Mouse (Mus musculus) lung, postnatal 10 days (tissue): ENCODE measurements around the gene Cfap97d1.
A peak's percentile ranks its signal among the peaks of the same experiment; 100 is the strongest.

Source experiments
- DNase-seq: peaks from one replicate; pipeline ENCODE4 v3.0.0; 2021

Cfap97d1 gene

DNA sequence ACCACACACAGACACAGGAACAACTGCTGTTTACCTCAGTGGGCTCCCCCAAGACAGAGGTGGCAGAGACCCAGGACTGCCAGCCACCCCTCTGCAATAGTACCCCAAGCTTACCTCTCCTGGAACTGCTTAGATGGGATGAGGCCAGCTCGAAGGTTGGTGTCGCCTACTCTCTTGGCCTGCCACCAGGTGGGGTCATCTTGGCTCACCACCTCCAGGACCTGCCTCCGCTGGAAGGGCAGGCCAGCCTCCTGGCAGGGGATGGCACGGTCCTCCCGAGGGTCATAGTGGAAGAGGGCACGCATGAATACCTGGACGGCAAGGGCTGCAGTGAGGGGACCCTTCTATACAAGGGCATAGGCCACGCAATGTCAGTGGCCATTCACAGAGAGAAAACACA, 29.1 kb downstream of the Cfap97d1 start:
- DNase-seq: no peak

- DNase-seq: no peak
Measured at GRCm38 (mm10) chr11:102015472-102015871, 31.4 kb downstream of the Cfap97d1 start.

- no peak for DNase-seq
Measured at GRCm38 (mm10) chr11:102016136-102016535, 32.1 kb downstream of the Cfap97d1 start.

DNA sequence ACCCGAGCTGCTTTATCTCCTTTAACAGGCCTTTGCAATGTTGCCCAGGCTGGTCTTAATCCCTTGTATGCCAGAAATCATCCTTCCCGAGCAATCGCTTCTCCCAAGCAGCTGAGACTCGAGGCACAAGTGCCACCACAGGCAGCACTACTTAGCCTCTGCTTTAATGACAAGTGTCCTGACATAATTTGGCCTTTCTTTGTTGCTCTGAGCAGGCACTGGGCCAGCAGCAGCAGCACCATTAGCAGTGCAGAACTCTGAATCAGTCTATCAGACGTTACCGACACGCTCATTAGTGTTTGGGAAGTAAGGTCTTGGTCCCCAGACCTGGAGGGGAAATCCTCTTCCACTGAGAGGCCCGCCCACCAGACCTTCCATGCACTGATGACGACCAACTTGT, 35.7 kb downstream of the Cfap97d1 start:
- DNase-seq: no peak

DNA sequence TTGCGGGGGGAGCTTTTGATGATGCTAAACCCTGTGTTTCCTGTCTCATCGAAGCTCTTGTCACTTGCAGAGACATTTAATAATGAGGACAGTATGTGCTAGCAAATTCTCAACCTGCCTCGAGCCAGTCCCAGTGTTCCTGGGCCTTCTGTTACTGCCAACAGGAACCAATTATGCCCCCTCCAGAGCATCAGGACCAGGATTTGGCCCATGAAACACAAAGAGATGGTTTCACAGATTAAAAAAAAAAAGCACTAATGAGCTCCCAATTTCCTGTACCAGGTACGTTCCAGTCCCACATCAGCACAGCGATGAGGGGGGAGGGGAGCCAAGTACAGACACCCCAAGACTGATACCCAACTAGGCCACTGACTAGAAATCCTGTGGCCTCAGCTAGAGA, 37.1 kb downstream of the Cfap97d1 start:
- DNase-seq: no peak

DNA sequence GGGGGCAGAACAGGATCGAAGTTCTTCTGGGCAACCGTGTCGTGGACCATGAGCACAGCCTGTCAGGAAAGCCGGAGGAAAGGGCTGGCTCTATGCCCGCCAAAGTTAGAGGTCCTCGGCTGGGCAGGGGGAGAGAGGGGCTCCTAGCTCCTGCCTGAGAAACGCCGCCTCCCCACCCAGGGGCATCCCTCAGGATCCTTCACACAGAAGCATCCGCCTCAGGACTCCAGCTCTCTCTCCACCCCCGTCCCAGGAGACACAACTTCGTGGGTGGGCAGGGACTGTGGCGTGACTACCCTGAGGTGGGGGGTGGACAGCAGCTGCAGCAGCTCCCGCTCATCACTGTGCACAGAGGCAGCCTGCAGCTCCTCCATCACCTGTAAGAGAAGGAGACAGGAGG, 39.3 kb downstream of the Cfap97d1 start:
- no peak for DNase-seq

DNA sequence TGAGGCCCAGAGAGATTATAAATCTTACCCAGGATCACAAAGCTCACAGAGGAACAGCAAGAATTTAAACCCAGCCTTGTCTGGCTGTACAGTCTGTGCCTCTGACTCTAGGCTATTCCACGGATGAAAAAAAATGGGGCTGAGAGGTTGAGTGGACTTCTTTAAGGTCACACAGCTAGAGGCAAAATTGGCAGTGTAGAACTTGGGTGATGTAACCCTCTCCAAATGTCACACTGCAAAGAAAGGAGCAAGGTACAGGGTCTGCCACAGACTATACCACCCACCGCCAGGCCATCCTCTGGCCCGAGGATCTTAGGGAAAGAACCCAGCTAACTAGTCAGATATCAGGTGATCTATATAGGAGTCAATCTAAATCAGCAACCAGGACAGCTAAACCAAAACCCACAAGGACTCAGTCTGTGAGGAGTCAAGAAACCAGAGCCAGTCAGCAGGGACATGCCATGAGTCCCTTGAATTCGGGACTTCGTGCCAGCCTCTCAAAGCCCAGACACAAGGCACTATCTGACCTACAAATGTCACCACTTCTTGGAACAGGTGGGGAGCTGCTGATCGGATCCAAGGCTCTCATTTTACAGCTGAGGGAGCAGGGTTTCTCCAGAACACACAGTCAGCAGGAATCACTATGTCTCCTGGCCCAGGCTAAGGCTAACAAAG, 40.1 kb downstream of the Cfap97d1 start:
- no peak for DNase-seq

DNA sequence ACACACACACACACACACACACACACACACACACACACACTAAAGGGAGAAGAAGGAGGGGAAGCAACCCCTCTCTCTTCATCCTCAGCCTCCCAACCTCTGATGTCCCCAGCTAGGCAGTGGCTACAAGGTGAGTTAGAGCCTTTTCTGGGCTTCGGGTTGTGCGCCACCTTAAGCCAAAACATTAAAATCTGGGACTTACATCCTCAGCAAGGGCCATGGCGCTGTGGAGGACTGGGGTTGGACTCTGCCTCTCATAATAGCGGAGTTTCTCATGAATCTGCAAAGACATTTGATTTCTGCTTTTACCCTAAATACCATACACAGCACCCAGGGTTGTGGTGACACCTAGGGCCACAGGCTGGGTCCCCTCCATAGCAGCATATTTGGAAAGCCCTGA, 40.8 kb downstream of the Cfap97d1 start:
- DNase-seq: no peak

GRCm38 (mm10) chr11:102025354-102025753, 41.3 kb downstream of the Cfap97d1 start:
- DNase-seq: no peak

DNA sequence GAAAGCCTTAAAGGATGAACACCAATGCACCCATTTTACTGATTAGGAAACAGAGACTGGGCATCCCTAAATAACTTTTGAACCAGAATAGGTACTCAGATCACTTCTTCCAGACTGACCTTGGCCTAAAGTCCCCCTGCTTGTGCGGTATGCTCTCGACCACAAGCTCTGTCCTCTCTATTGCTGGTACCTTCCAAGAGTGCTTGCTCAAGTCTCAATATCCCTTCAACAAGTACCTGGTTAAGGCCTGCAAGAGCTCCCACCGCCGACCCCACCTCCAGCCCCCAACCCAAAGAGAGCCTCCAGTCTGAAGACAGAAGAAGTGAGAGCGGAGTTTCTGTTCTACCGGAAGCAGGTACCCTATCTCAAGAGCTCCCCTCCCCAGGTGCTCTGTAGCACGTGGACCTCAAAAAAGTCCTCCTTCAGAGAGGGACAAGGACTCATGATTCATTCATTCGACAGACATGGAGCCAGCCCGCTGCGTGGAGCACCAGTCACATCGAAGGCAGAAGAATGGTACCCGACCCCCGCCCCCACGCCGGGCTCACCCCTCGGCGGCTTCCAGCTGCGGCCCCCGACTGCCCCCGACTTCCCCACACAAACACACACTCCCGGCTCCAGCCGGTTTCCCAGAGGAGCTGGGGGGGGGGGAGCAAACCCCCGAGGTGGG, 42.0 kb downstream of the Cfap97d1 start:
- DNase-seq: no peak

- DNase-seq: peak; percentile 79
Measured at GRCm38 (mm10) chr11:102026694-102027360, 42.7 kb downstream of the Cfap97d1 start.

DNA sequence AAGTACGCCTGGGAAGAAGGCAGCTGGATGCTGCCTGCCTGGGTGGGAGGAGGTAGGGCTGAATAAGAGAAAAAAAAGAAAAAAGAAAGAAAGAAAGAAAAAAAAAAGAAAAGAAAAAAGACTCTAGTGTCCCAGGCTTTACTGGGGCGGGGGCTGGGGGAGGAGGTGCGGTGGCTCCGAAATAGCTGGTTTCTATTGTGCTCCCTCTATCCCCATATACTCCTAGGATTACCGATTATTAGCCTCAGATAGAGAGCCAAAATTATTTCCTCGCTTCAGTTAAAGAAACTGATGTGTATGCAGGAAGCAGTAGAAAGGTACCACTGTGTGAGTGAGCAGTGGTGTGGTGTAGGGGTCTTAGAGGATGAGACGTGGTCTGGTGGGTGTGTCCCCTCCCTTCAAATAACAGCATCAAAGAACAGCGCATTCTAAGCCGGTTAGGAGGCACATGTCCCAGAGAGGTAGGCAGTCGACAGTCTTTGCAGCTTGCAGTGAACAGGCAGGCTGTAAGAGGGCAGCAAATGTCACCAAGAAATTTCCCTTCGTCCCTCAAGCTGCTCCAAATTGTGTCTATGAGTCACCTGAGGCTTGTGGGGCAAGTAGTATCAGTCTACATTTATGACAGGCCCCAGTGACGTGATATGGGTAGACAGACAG, 43.4 kb downstream of the Cfap97d1 start:
- DNase-seq: no peak

DNA sequence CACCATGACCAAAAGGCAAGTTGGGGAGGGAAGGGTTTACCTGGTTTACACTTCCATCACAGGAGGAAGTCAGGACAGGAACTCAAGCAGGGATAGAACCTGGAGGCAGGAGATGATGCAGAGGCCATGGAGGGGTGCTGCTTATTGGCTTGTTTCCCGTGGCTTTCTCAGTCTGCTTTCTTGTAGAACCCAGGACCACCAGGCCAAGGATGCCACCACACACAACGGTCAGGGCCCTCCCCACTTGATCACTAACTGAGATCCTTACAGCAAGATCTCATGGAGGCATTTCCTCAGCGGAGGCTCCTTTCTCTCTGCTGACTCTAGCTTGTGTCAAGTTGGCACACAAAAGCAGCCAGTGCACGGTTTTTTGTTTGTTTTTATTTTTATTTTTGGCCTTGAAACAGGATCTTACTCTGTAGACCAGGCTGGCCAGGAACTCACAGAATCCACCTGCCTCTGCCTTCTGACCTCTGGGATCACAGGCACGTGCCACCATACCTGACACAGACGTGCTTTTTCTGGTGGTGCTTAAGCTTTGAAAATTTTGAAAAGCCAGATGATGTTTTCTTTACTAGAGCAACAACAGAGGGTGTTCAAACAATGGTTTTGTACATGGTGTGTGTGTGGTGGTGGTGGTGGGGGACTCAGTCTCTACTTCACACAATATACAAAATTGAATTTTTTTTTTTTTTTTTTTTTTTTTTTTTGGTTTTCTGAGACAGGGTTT, 44.2 kb downstream of the Cfap97d1 start, which contains the start of gene Mpp3:
Mpp3 (minus strand) TSS at position 375 of the 730 bp plus-strand sequence.
- no peak for DNase-seq

GRCm38 (mm10) chr11:102029304-102029703, 45.2 kb downstream of the Cfap97d1 start:
- no peak for DNase-seq

- no peak for DNase-seq
Measured at GRCm38 (mm10) chr11:102029966-102030365, 45.9 kb downstream of the Cfap97d1 start.

GRCm38 (mm10) chr11:102031149-102031548, 47.1 kb downstream of the Cfap97d1 start:
- DNase-seq: no peak

GRCm38 (mm10) chr11:102033055-102033591, 49.0 kb downstream of the Cfap97d1 start:
- no peak for DNase-seq

GRCm38 (mm10) chr11:102034887-102035286, 50.8 kb downstream of the Cfap97d1 start:
- DNase-seq: no peak

GRCm38 (mm10) chr11:102035456-102035960, 51.4 kb downstream of the Cfap97d1 start:
- no peak for DNase-seq

GRCm38 (mm10) chr11:102036336-102036735, 52.3 kb downstream of the Cfap97d1 start:
- DNase-seq: no peak

DNA sequence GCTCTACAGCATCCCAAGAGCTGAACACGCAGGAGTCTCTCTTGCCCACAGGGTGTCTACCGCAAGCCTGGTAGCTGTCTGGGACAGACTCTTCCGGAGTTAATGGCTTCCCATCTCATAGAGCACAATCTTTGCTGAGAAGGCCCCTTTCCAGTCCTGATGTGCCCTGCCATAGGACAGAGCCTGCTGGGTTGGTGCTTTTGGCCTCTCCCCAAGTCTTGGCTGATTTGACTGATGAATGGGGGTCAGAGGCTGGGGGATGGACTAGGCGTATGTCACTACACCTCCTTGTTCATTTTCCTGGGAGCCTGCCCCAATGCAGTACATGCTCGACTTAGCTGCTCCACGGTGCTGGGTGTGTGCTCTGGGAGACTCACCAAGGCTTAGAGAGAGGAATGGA, 53.7 kb downstream of the Cfap97d1 start:
- DNase-seq: no peak

DNA sequence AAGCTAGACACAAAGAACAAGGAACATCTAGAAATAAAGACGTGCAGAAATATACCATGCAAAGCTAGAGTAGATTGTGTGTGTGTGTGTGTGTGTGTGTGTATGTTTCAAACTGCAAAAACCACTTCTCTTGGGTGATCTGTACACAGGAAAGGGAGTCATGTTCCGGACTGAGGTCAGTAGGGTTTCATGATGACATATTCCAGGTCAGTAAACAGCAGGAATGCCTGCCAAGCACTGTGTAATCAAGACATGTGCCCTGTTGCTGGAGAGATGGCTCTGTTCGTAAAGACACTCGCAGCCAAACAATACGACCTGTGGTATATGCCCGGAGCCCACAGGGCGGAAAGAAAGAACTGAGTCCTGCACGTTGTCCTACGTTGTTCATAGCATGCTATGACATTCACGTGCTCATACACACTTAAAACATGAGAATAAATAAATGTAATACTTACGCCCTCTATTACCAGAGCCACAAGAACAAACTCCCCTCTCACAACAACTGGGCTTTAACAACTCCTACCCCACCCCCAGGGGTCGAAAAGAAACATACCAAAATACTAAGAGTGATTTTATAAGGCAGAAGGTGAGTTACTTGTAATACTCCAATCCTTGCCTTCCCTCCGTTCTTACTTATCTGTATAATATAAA, 55.5 kb downstream of the Cfap97d1 start:
- peak; percentile 53 for DNase-seq
